Mouse (Mus musculus) heart, postnatal 14 days (tissue): Measurements from ENCODE around the gene Slc12a5. TPM values are rescaled to one million over a fixed set of nuclear protein-coding genes. Genes with fewer than 3 reads are reported as not detected.
A peak's percentile ranks its signal among the peaks of the same experiment; 100 is the strongest.

Source experiments
- DNase-seq, 2 experiments: peaks; one replicate each; pipeline ENCODE4 v3.0.0; 2021 to 2022
- intact Hi-C: fragments of 180-260 bp; cut with DNase I; formaldehyde crosslinking; loops from one replicate; pipeline ENCODE4 v1.15.1; 2025
- long read RNA-seq, 2 experiments: library from polyadenylated mRNA; stranded (forward); transcript quantifications; one replicate each; pipeline ENCODE4 v2.0.0; 2021
- total RNA-seq, 2 experiments: library from RNA; stranded (reverse); gene quantifications; 2 replicates each; pipeline ENCODE4 v1.2.3; 2021

Gene Slc12a5
- total RNA-seq, result under 1 TPM; 0.73 to 0.91 TPM
- long read RNA-seq, experiment 1, partial matches to known transcripts, result 1 of 1 reads
- long read RNA-seq, experiment 1, other reads (novel, unspliced or antisense), result 0 of 1 reads
- long read RNA-seq, experiment 2, partial matches to known transcripts, result 1 of 2 reads
- long read RNA-seq, experiment 2, other reads (novel, unspliced or antisense), result 1 of 2 reads

GRCm38 (mm10) chr2:164960716-164961441 lies at the start of gene Slc12a5:
Gene Slc12a5 (plus strand): TSS chr2:164960802.
- intact Hi-C loops, result loop anchor here (2.0 to 5.0 kb wide), 4 partner anchors 74 to 401 kb away; partner anchors contain the start of gene Ncoa5
- peak; percentile 51 to 67 for DNase-seq

DNA sequence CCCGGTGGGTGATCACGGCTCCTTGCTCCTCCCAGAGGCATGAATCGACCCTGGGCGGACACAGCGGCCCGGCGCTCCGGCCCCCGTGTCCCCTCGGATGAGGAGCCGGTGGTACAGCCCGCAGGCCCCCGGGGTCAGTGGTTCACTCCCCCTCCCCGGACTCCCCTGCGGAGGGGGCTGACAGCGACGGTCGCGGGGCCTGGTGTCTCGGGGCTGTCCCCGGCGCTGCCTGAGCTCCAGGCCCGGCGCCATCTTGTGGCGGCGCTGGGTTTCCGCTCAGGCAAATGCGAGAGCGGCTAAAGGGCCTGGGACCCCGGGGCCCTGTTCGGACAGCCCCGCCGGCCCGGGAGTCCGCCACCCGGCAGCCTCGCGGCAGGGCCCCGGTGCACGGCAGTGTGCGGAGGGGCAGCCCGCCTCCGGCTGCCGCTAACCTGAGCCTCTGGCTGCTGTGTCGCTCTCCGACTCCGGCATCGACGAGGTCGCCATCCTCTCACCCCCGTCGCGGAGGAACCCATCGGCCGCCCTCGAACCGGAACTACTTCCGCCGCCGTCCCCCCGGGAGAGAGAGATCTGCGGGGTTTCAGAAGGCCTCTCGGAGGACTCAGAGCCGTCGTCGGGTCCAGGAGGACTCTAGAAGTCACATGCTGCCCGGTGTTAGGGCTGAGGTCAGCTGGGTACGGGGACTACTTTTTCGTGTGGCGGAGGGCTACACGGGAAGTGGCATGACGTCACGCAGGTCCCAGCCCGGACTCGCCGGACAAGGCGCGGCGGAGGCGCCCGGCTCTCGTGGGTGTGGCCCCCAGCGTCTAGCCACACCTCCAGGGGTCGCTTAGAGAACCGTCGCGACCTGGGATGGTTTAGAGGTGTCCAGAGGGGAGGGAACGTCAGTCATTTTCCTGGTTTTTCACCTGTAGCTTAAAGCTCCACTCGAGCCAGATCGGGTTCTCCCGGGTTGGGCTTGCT lies 49.2 kb upstream of the Slc12a5 start, which contains the start of gene Zfp335:
TSS of gene Zfp335 (minus strand) at position 672 of the 963 bp plus-strand sequence.
- peak; percentile 95 to 96 for DNase-seq
- intact Hi-C loops, result loop anchor here (2.0 kb wide), 1 partner anchor 79 kb away; the partner anchor contains the start of genes Ctsa and Neurl2

- intact Hi-C loops, result no loop called here
Measured at GRCm38 (mm10) chr2:164912151-164912550, 48.5 kb upstream of the Slc12a5 start.

GRCm38 (mm10) chr2:164912749-164913427 lies 47.7 kb upstream of the Slc12a5 start:
- intact Hi-C loops, result no loop called here
- DNase-seq, result no peak

More at GRCm38 (mm10) chr2:164912151-164912550, 48.5 kb upstream of the Slc12a5 start:
- DNase-seq, result peak in 1 of 2 experiments; percentile 48

- intact Hi-C loops, result no loop called here
- DNase-seq, result peak; percentile 34 to 51
Measured at GRCm38 (mm10) chr2:164913428-164913786, 47.2 kb upstream of the Slc12a5 start.

DNA sequence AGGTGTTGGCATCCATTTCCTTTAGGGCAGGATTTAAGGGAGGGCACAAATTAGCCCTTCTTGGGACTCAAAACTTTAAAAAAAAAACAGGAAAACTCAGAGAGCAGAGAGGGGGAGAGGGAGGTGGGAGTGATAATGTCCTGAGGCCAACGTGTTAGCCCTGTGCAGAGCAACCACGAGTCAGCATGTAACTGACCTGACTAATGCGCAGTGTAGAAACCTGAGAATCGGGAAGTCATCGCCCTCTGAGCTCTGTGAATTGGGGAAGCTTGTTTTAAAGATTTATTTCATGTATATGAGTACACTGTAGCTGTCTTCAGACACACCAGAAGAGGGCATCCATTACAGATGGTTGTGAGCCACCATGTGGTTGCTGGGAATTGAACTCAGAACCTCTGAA lies 43.8 kb upstream of the Slc12a5 start:
- intact Hi-C loops, result no loop called here
- no peak for DNase-seq

DNA sequence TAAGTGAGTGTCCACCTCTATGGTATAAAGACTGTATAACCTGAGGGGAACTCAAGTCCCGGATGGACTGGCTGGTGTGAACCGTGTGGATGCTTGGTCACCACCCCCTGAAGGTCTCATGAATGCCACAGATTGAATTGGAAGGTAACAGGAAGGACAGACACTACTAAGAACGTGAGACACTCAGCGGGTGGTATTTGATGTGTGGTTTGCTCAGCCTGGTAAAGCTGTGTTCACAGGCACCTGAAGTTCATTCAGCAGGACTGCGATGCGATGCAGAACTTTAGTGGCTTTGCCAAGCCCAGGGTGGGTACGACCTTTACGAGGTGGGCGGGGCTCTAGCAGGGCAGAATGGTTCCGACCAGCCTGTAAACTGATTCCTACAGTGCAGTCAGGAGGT lies 43.2 kb upstream of the Slc12a5 start:
- intact Hi-C loops, result no loop called here
- DNase-seq, result no peak

- intact Hi-C loops, result no loop called here
Measured at GRCm38 (mm10) chr2:164918325-164918724, 42.3 kb upstream of the Slc12a5 start.

GRCm38 (mm10) chr2:164921984-164922383 lies 38.6 kb upstream of the Slc12a5 start:
- intact Hi-C loops, result loop anchor here (5.0 kb wide), 1 partner anchor 110 kb away; the partner anchor contains the start of gene Ncoa5
- no peak for DNase-seq

More at GRCm38 (mm10) chr2:164918325-164918724, 42.3 kb upstream of the Slc12a5 start:
- no peak for DNase-seq

GRCm38 (mm10) chr2:164923291-164923690 lies 37.3 kb upstream of the Slc12a5 start:
- no peak for DNase-seq
- intact Hi-C loops, result loop anchor here (5.0 kb wide), 1 partner anchor 109 kb away; the partner anchor contains the start of gene Ncoa5

DNA sequence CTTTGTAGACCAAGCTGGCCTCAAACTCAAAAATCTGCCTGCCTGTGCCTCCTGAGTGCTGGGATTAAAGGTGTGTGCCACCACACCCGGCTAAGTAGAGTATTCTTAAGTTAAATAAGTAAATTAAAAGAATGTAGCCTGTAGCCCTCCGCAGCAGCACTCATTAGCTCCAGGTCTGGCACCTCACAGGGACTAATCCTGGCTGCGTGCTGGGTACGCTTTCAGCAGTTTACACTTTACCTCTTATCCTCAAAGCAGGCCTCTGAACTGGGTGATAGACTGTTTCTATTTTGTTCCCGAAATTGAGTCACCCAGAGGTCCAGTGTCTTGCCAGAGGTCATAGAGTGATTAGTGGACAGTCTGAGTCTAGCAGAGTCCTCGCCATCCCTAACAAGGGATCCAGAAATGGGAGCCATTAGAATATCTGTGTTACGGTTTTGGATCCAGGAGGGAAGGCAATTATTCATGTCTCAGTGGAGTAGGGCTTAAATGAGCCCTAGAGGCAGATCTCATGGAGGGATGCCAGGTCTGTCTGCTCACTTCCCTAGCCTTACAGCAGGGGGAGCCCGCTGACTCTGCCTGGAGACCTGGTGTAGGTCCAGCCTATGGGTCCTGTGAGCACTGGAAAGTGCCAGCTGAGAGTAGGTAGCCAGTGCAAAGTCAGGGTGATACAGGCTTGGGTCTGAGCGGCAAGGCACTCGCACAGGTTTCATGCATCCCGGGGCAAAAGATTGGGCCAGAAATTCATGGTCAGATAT lies 36.3 kb upstream of the Slc12a5 start:
- peak; percentile 89 to 94 for DNase-seq
- intact Hi-C loops, result loop anchor here (5.0 kb wide), 1 partner anchor 108 kb away; the partner anchor contains the start of gene Ncoa5

DNA sequence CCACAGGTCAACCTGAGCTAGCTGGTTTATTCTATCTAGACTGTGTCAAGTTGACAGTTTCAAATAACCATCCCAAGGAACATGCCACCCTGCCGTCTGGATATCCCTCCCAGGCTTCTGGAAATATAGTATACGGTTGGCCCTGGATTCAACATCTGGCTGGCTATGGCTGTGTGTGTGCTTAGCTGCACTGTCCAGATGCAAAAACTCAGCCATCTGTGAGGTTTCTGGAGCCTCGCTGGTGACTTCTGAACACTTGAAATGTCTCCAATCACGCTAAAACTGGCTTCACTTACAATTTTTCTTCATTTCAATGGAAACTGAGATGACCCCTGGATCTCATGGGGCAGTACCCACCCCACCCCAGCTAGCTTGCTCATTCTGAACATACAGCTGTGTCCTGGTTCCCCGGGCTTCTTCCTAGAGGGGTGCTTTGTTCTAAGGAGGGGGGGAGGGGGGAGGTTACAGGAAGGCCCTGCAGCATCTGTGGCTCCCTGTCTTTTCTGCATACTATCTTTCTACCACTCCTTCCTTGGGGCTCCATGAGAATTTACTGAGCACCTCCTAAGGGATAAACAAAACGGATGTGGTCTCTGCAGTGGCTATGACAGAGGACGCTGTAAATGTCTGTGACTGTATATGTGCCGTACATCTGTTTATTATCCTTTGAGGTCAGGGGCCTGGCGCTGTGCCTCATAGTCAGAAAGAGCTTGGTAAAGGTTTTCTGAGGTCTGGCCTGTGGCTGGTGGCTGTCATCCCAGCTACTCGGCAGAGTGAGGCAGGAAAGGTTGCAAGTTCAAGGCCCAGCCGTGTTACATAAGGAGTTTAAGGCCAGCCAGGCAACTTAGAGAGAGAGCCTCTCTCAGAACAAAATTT lies 29.7 kb upstream of the Slc12a5 start:
- intact Hi-C loops, result no loop called here
- DNase-seq, result peak; percentile 22 to 28

- no peak for DNase-seq
- intact Hi-C loops, result no loop called here
Measured at GRCm38 (mm10) chr2:164933534-164933933, 27.1 kb upstream of the Slc12a5 start.

DNA sequence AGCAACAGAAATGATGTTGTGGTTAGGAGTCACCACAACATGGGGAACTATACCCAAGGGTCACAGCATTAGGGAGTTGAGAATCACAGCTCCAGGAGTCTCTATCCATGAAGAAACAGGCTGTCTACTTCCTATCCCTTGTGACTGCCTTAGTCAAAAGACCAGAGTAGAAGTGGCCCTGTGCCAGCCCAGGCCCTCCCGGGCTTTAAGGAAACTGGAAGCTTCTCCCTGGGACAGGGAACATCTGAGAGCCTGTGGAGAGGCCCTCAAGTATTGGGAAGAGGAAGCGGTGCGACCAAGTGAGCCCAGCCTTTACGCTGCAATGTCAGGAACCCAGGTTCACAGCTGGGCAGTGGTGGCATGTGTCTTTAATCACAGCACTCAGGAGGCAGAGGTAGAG lies 24.6 kb upstream of the Slc12a5 start:
- DNase-seq, result peak in 1 of 2 experiments; percentile 43
- intact Hi-C loops, result no loop called here

- intact Hi-C loops, result no loop called here
- DNase-seq, result peak; percentile 29 to 43
Measured at GRCm38 (mm10) chr2:164938146-164939091, 22.2 kb upstream of the Slc12a5 start.

DNA sequence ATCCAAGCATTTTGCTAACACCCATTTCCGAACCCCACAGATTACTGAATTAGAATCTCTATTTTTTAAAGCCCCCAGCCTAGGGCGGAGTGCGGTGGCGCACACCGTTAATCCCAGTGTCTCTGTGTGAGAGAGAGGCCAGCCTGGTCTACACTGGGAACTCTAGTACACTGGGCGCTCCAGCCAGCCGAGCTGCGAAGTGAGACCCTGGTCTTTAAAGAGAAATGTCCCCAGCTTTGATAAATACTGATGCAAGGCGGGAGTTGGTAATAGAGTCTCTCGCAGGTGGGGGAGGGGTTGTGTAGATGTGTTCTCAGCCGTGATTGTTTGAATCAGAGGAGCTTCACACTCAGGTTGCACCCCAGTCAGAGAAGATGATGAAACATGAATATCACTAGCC lies 21.5 kb upstream of the Slc12a5 start:
- DNase-seq, result no peak
- intact Hi-C loops, result no loop called here
